Mouse (Mus musculus) heart, postnatal 25 days (tissue): ENCODE measurements around the gene Rnf157. TPM values are rescaled to one million over a fixed set of nuclear protein-coding genes. Genes with fewer than 3 reads are reported as not detected.

Source experiments
- total RNA-seq, 2 experiments: library from RNA; stranded (reverse); gene quantifications; 2 replicates each; pipeline ENCODE4 v1.2.3; 2021

Rnf157 gene
- total RNA-seq, 2 experiments from 2014 or later: 3.9 to 4.1 TPM

Other genes starting within 250 kb of the Rnf157 start
- 10 to 100 TPM; 16.1 to 17.2 TPM for gene Fbf1, start 244.9 kb downstream of the Rnf157 start, total RNA-seq
- 10 to 100 TPM; 15.5 to 19.3 TPM for gene Ten1, start 214.2 kb downstream of the Rnf157 start, total RNA-seq
- 100 to 1,000 TPM; 123 to 137 TPM for gene Acox1, start 214.0 kb downstream of the Rnf157 start, total RNA-seq
- under 1 TPM; 0.75 to 0.98 TPM for gene Evpl, start 175.0 kb downstream of the Rnf157 start, total RNA-seq
- 10 to 100 TPM; 61.9 to 62.9 TPM for gene Srp68, start 138.8 kb downstream of the Rnf157 start, total RNA-seq
- gene Galr2, start 132.1 kb downstream of the Rnf157 start, total RNA-seq: not detected
- 10 to 100 TPM; 42.8 to 43.9 TPM for gene Exoc7, start 105.8 kb downstream of the Rnf157 start, total RNA-seq
- not detected for gene Foxj1, start 77.6 kb downstream of the Rnf157 start, total RNA-seq
- gene Ubald2, start 21.1 kb upstream of the Rnf157 start, total RNA-seq: 10 to 100 TPM; 36.7 to 37.9 TPM
- gene Qrich2, start 53.2 kb upstream of the Rnf157 start, total RNA-seq: not detected
- gene Prpsap1, start 81.2 kb upstream of the Rnf157 start, total RNA-seq: 10 to 100 TPM; 33.2 to 35.1 TPM
- gene Sphk1, start 117.9 kb upstream of the Rnf157 start, total RNA-seq: 1 to 10 TPM; 1.4 to 1.9 TPM
- 10 to 100 TPM; 31.4 to 37.1 TPM for gene Ube2o, start 168.4 kb upstream of the Rnf157 start, total RNA-seq
- not detected for gene Aanat, start 173.4 kb upstream of the Rnf157 start, total RNA-seq
- 10 to 100 TPM; 10.6 to 12.8 TPM for gene Rhbdf2, start 214.0 kb upstream of the Rnf157 start, total RNA-seq
- 1 to 10 TPM; 1.0 to 1.6 TPM for gene Prcd, start 240.5 kb upstream of the Rnf157 start, total RNA-seq
- 10 to 100 TPM; 34.8 to 49.8 TPM for gene Cygb, start 241.3 kb upstream of the Rnf157 start, total RNA-seq